Mouse (Mus musculus) testis, adult 2 months (tissue): ENCODE results near the gene Rptor.

Experiments used
- CTCF ChIP-seq: fragments of 200-500 bp; IDR thresholded peaks from 2 replicates; pipeline ENCODE4 v1.5.1; 2012; ENCODE audit warnings: low read depth, mild to moderate bottlenecking, inconsistent platforms, low read length, moderate library complexity; ENCODE audit not compliant: control insufficient read depth, insufficient read depth, insufficient replicate concordance
- POLR2A ChIP-seq: fragments of 200-500 bp; IDR thresholded peaks from 2 replicates; pipeline ENCODE4 v1.6.1; 2012; ENCODE audit warnings: low read depth, mild to moderate bottlenecking, inconsistent platforms, low read length, moderate library complexity; ENCODE audit not compliant: control insufficient read depth

GRCm38 (mm10) chr11:119794671-119795070, 192.0 kb downstream of the Rptor start:
- no peak for TF ChIP-seq CTCF
- TF ChIP-seq POLR2A: no peak
